Mouse (Mus musculus): Measurements from ENCODE around the gene Lyar.
A peak's percentile ranks its signal among the peaks of the same experiment; 100 is the strongest.

Gene Lyar

DNA sequence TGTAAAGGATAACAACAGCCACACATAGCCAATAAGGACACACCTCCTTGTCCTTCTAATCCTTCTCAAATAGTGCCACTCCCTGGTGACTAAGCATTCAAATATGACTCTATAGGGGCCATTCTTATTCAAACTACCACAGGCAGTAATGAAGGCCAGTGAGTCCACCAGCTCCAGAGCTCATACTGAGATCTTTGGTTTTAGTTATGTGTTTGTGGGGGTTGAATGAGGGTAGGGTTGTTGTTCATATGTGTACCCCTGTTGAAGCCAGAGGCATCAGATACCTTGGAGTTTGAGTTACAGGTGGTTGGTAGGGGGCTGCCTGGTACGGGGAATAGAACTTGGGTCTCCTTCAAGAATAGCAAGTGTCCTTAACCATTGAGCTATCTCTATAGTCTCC is 36.3 kb downstream of the Lyar start:
- DNase-seq, result no peak

- no peak for DNase-seq
Observed at GRCm38 (mm10) chr5:38258034-38258772, 37.9 kb downstream of the Lyar start.

DNA sequence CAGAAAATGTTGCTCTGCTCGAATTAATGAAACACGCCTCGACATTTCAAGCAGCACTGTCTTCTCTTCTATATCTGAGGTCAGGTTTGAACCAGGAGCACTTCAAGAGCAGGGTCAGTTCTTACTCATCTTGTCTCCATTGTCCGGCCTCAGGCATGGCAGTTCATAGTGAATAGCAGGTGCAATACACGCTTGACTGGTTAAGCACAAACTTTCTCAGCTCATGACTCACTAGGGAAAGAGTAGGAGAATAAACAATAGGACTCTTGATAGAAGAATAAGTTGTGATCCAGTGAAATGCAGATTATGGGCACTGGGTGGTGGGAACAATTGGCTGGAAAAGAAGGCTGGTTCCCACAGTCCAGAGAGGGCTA is 38.5 kb downstream of the Lyar start:
- DNase-seq, result no peak

- DNase-seq, result no peak
Observed at GRCm38 (mm10) chr5:38259455-38260106, 39.3 kb downstream of the Lyar start.

- peak; percentile 80 for DNase-seq
Observed at GRCm38 (mm10) chr5:38260107-38260682, 39.9 kb downstream of the Lyar start, which contains the start of gene Tmem128. Gene Tmem128, plus strand, starts transcription at chr5:38260185.

DNA sequence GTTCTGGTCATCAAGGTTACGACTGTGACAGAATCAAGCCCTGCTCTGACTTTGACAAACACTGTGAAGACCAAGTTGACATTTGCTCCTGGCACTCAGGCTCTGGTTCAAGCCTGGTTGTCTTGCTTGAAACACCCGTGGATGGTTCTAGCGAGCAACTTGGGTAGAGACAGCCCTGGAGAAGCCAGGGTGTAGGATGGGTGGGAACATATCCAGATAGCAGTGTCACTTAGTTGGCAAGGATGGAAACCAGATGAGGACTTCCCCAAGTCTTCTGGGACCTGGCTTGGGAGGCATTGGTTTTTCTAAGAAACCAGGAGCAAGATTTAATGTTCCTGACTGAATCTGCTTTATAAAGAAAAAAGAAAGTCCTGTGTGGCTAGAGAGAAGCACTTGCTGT is 50.7 kb downstream of the Lyar start:
- no peak for DNase-seq

- no peak for DNase-seq
Observed at GRCm38 (mm10) chr5:38273831-38274230, 53.6 kb downstream of the Lyar start.

DNA sequence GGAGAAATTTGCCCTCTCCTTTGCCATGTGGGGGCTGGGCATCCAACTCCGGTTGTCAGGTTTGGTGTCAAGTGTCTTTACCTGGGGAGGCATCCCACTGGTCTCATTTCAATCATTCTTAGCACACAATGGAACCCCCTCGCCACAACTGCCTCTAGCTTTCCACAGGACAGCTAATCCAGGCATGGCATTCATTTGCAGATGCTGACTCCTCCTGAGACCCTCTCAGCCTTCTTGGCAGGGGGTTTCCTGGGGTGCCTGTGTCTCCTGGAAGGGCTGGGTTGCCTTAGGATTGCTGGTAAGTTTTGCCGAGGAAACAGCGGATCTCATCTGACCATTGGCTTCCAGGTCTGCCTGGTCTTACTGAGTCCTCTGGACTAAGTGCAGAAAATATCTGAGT is 55.5 kb downstream of the Lyar start, which contains the start of gene Otop1:
Otop1 (plus strand) TSS at position 202 of the 400 bp plus-strand sequence.
- DNase-seq, result no peak

GRCm38 (mm10) chr5:38276451-38276850 is 56.2 kb downstream of the Lyar start:
- DNase-seq, result no peak

- DNase-seq, result peak; percentile 18 to 35
Observed at GRCm38 (mm10) chr5:38277098-38277866, 57.0 kb downstream of the Lyar start.

GRCm38 (mm10) chr5:38277936-38278600 is 57.8 kb downstream of the Lyar start:
- DNase-seq, result no peak

DNA sequence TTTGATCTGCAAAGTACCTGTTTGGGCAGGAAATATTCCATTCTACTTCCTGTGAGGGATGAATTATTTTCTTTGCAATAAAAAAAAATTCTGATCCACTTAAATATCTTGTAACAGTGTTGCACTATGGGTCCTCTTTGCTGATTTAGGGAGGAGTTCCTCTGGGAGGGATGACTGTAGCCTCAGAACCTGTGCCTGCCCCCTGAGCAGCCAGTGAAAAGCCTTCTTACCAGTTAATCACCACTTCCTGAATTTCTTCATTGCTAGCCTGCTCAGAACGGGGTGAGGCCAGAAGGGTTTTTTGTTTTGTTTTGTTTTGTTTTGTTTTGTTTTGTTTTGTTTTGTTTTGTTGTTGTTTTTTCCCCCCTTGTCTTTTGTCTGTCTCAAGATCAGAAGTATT is 59.8 kb downstream of the Lyar start:
- DNase-seq, result no peak

Measured in cerebellum, postnatal 14 days (tissue).